Mouse (Mus musculus): ENCODE measurements at regions not wholly inside any gene's neighbourhood (a gene's known extent, or its start where the extent isn't known, plus 50 kb on each side); places are given as distances from the start of the nearest gene placed in this dataset.
"Not testable (repeated sequence)": the region's sequence is repeated elsewhere in the genome, so short reads cannot be mapped to it uniquely, and the experiment has no call there.

DNA sequence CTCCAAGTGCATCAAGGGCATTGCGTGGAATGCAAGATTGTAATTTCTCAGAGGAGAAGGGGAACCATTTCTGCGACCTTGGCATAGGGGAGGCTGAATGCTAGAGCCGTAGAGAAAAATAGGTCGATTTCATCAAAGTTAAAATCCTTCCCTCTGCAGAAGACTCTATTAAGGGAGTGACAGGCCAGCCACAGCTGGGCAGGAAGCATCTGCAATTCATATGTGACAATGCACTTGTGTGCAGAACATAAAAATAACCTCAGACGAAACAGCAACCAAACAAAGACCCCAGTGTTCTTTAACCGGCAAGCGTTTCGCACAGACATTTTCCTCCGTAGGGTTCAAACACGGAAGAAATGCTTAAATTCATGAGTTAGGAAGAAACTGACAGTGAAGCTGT, 196.3 kb downstream of the Adgrd1 start:
- not testable (repeated sequence) for TF ChIP-seq CTCF, EP300 (IDR thresholded peaks at IDR 0.05; ENCODE audit: low read depth)

Data from liver, embryonic 14.5 days (tissue).